Mouse (Mus musculus) adrenal gland, adult 18-20 months (tissue): ENCODE results near the gene Gm49425. TPM values are rescaled to one million over a fixed set of nuclear protein-coding genes. Genes with fewer than 3 reads are reported as not detected.

ENCODE experiments used
- DNase-seq, 2 experiments: peaks; one replicate each; pipeline ENCODE4 v3.0.0; 2021 to 2022; ENCODE audit warnings: low spot score in 2 of 2
- microRNA-seq, 2 experiments: library from miRNA; unstranded; fragments of <30 nt; microRNA quantifications; one replicate each; pipeline ENCODE4 v1.2.0; 2021; ENCODE audit warnings: borderline number of aligned reads in 2 of 2
- total RNA-seq, 2 experiments: library from RNA; stranded (reverse); gene quantifications; 1 replicate in 1 of 2; 2 replicates in 1 of 2; pipeline ENCODE4 v1.2.3; 2021

Gene Gm49425
- total RNA-seq, 2 experiments from 2014 or later: not detected

DNA sequence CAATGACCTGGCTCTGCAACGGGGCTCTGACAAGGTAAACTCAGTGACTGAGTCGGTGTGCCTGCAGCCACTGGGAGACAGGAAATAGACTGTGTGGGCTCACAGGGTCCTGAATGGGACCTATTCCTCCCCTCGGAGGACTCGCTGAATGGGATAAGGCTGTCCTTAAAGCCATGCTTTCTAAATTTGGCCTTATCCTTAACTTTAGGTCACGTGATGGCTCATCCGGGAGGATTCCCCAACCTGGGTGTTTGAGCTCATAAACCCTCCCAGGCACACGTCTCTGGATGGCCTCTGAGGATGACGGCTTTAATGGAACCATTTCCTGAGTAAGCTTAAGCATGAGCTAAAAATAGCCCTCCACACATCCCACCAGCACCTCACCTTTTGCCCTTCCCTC lies 24.3 kb downstream of the Gm49425 start:
- no peak for DNase-seq

DNA sequence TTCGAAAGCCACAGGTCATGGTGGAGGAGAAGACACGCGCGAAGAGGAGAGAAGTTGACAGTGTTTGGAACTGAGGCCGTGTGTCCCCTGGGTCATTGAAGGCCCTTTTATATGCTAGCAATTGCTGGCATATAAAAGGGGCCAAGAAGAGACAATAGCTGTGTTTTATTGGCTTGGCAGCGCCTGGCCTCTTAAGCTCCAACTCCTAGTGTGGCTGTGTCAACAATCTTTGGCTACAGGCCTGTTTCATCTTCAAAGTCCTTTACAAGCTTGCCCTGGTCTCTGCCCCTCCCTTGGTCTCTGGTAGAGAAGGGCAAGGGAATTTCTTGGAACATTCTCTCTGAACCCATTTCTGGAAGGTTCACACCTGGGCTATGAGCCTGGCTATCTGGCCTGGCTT lies 25.6 kb downstream of the Gm49425 start, which contains the start of gene Krt83:
Gene Krt83 (minus strand): TSS at position 82 of the 400 bp plus-strand sequence.
- no peak for DNase-seq

DNA sequence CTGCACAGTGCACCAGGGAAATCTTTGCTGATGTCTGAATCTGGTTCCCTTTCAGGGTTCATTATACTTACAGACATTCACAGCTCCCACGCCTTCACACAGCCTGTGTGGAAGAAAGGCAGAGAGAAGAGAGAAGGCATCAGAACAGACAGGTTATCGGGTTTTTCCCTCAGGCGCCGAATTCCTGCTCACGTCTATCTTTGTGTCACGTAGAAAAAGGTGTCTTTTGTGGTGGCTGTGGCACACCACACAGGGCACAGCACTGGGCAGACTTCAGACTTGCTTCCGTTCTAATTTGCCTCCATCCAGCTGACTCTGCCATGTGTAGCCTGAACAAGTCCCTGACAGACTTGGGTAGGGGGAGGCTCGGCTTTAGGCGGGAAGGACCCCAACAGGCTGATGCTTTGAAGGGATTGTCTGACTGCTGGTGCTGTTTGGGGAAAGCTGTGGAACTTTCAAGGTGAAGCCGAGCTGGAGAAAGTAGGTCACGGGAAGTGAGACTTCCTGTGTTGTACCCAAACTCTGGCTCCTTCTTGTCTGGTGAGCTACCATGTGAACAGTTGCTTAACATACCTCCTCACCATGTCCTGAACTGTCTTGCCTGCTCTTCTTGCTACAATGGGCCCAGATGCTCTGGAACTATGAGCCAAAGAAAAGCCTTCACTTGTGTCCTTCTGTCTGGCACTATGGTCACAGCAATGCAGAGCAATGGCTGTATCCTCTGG lies 31.0 kb downstream of the Gm49425 start:
- no peak for DNase-seq

DNA sequence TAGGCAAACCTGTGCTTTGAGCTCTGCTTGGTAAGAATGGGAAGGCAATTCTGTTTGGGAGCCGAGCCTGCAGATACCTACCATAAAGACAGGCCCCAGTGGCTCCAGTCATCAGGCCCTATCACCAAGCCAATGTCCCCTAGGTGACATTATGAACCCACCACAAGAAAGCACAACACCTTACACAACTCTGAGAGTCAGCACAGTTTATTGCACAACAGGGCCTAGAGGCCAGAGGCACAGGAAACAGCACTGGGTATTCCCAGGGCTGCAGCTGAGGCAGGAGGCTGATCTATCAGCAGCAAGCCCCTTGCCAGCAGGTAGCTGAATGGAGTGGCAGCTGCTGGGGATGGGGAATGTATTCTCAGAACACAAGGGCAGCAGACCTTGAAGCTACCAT lies 32.1 kb downstream of the Gm49425 start:
- no peak for DNase-seq

DNA sequence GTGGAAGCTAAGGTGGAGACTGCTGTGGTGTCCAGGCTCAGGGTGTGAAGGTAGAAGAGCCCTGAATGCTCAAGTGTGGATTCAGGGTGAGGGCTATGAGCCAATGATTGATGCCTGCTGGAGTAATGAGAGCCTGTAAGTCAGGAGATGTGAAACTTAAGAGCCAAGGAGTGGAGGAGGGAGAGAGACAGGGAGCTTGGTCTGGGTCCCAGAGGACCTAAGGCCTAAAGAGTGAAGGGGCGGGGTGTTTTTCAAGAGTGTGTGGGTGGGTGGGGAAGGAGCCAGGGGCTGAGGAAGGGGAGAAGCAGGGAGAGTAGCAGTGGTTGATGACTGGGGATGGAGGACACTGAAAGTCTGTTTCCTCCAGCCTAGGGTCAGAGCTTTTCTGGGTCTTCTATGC lies 33.4 kb downstream of the Gm49425 start:
- no peak for DNase-seq

DNA sequence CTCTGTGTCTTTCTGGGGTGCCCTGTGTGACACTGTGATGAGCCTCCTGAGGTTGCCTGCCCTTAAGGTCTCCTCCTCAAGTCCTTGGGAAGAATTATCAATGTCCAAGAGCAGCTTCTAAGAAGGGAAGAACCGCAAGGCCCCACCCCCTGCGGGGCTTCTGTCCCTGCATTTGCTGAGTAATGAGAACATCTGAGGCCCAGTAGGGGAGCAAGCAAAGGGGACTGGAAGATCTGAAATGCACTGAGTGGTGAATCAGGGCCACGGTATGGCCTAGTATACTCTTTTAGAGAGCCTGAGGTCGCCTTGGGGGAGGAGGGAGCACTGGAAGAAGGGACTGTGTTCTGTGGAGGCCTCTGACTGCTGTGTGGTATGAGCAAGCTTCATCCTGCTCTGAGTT lies 35.0 kb downstream of the Gm49425 start:
- no peak for DNase-seq

DNA sequence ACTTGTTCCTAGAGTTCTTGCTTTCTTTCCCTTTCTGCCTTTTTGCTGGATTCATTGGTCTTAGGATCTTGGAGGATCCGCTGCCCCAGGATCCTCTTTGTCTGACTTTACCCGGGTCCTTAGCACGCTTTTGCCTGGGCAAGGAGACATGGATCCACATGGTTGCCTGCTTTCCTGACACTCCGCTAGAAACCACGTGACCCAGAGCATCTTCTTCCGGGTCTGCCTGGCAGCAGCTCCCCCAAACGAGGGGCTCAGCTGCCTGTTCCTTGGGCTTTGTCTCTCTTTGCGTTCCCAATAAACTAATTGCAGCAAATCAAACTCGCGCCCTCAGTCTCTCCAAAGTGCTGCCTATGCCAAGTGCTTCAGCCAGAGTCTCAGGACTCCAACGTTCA lies 37.4 kb downstream of the Gm49425 start:
- DNase-seq: no peak

DNA sequence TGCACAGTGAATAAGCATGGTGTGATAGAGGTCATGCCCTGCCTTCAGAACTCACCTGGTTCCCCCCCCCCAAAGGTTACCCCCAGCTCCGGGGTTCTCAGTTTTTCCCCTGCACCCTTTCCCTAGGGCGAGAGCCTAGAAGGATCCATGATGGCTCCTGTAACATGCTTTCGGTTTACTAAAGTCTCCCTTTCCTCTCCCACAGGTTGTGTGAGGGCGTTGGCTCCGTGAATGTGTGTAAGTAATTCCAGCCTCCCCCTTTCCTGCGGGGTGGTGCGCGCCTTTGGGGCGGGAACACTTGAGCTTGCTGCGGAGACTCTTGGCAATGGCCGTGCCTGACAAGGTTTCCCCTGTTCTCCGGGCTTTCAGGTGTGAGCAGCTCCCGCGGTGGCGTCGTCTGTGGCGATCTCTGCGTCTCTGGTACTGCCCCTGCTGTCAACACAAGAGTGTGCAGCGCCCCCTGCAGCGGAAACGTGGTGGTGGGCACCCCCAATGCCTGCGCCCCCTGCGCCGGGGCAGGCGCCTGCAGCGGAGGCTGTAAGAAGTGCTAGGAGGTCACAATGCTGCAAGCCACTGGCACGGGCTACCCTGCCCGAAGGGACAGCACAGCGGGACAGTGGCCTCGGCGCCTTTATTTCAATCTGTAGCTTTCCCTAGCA lies 37.9 kb downstream of the Gm49425 start:
- peak; percentile 27 to 46 for DNase-seq

DNA sequence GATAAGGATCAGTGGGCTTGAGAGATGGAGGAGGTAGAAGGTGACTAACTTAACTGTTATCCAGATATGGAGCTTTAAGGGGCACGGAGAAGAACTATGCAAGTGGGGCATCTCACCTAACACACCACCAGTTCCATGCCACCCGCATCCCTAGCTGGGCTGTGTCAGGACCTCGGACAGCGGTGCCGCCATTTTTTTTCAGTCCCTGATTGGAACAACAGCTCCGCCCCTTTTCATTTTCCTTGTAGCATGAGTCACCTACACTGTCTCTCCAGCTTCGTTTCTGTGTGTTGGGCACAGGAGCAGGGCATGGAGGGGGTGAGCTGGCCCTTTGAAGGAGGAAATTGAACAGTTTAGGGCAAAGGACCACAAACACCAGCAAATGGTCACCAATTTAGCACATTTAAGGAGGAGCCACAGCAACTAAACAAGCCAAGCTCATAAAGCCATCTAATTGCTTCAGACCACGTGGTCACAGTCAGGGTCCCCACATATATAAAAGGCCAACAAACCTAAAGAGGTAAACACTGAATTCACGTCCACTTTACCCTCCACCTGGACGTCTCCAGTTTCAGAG lies 44.0 kb downstream of the Gm49425 start, which contains the start of gene Krt86:
Gene Krt86 (plus strand): TSS at position 527 of the 577 bp plus-strand sequence.
- peak in 1 of 2 experiments; percentile 46 for DNase-seq

DNA sequence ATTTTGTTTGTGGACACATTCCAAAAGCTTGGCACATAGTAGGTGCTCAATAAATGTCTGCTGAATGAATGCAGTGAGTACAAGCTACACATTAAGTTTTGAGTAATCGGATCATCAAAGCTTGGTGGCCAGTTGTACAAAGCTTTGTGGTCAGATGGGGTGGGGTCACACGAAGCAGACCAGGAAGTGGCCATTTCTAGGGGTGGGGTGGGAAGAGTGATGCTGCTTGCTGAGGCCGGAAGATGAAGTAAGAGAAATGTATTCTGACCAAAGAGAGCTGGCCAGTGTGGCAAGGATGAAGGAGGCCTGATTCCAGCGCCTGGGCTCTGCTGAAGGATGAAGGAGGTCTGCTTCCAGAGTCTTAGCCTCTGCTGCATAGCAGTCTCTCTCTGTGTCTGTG lies 48.0 kb downstream of the Gm49425 start:
- no peak for DNase-seq

Small RNA genes lying within 50 kb of the gene (microRNA-seq; reads per million reads assigned to microRNA genes)
- gene Gm44393: 0 reads per million in 2 experiments

Other genes with a start within 250 kb of the Gm49425 start
- 10 to 100 TPM; 60.5 to 64.0 TPM for gene Atg101, start 233.0 kb downstream of the Gm49425 start, total RNA-seq
- gene 6030408B16Rik, start 224.0 kb downstream of the Gm49425 start, total RNA-seq: under 1 TPM; 0.27 to 0.54 TPM
- 1 to 10 TPM; 4.3 to 7.8 TPM for gene Krt80, start 147.1 kb downstream of the Gm49425 start, total RNA-seq
- 1 to 10 TPM; 1.4 to 2.6 TPM for gene Krt7, start 106.2 kb downstream of the Gm49425 start, total RNA-seq
- gene Krt87, start 78.5 kb downstream of the Gm49425 start, total RNA-seq: not detected
- not detected for gene Krt88, start 69.5 kb downstream of the Gm49425 start, total RNA-seq
- gene Krt81, start 53.5 kb downstream of the Gm49425 start, total RNA-seq: not detected
- gene Krt86, start 43.8 kb downstream of the Gm49425 start, total RNA-seq: not detected
- not detected for gene Krt83, start 25.7 kb downstream of the Gm49425 start, total RNA-seq
- gene Krt84, start 15.6 kb upstream of the Gm49425 start, total RNA-seq: not detected
- gene Krt82, start 33.4 kb upstream of the Gm49425 start, total RNA-seq: not detected
- not detected for gene Krt90, start 45.7 kb upstream of the Gm49425 start, total RNA-seq
- not detected for gene Krt75, start 56.6 kb upstream of the Gm49425 start, total RNA-seq
- gene Gm5414, start 110.9 kb upstream of the Gm49425 start, total RNA-seq: not detected
- not detected for gene Gm5478, start 130.1 kb upstream of the Gm49425 start, total RNA-seq
- not detected for gene Krt6b, start 163.0 kb upstream of the Gm49425 start, total RNA-seq
- not detected for gene Krt6a, start 177.0 kb upstream of the Gm49425 start, total RNA-seq
- gene Krt5, start 195.6 kb upstream of the Gm49425 start, total RNA-seq: not detected
- gene Krt71, start 225.8 kb upstream of the Gm49425 start, total RNA-seq: not detected